18 mouse cellular contexts compared by ENCODE assay signal in genomic region chr2:41089093-41089492, GRCm38 (mm10).
"Had no signal": no experiment of that assay in that cellular context is flagged by ENCODE, and none has a peak within 500 bp of the region (broad histone marks: within the 10 kb centered on the region; RNA-seq: fewer than 3 reads in every experiment).

No protein-coding gene starts in this region.

- H3K4me3 ChIP-seq: lung, embryonic 15.5 days; megakaryocyte, embryonic 14.5 days; midbrain, embryonic 13.5 days; midbrain, embryonic 15.5 days; neural tube, embryonic 12.5 days had no signal

- H3K4me2 ChIP-seq: lung, embryonic 15.5 days; midbrain, embryonic 11.5 days; midbrain, embryonic 13.5 days; midbrain, embryonic 15.5 days; neural tube, embryonic 12.5 days had no signal

- H3K36me3 ChIP-seq: lung, embryonic 15.5 days; midbrain, embryonic 13.5 days; midbrain, embryonic 15.5 days; neural tube, embryonic 12.5 days had no signal

- H3K27me3 ChIP-seq: lung, embryonic 15.5 days; megakaryocyte, embryonic 14.5 days; midbrain, embryonic 13.5 days; midbrain, embryonic 15.5 days; neural tube, embryonic 12.5 days had no signal

- H3K27ac ChIP-seq: lung, embryonic 15.5 days; macrophage; midbrain, embryonic 13.5 days; midbrain, embryonic 15.5 days; neural tube, embryonic 12.5 days had no signal

- H3K9me3 ChIP-seq: lung, embryonic 15.5 days; megakaryocyte, embryonic 14.5 days; midbrain, embryonic 13.5 days; midbrain, embryonic 15.5 days; neural tube, embryonic 12.5 days had no signal

- DNase-seq: liver, postnatal 0 days; lung, adult 2 months; lung, postnatal 14 days; lung, postnatal 36 days; right cerebral cortex, postnatal 14 days; right cerebral cortex, postnatal 4 days; spleen, adult 18-20 months; thymus, adult 18-20 months; thymus, postnatal 14 days; thymus, postnatal 36 days had no signal

- H3K9ac ChIP-seq: liver, postnatal 0 days; lung, embryonic 15.5 days; midbrain, embryonic 13.5 days; midbrain, embryonic 15.5 days; neural tube, embryonic 12.5 days had no signal

- H3K4me1 ChIP-seq: lung, embryonic 15.5 days; megakaryocyte, embryonic 14.5 days; midbrain, embryonic 13.5 days; midbrain, embryonic 15.5 days; neural tube, embryonic 12.5 days had no signal

- ATAC-seq: liver, postnatal 0 days; lung, postnatal 0 days; midbrain, embryonic 13.5 days; midbrain, embryonic 15.5 days had no signal
